Mouse (Mus musculus) kidney, postnatal 0 days (tissue): ENCODE measurements around the gene Txndc2. TPM values are rescaled to one million over a fixed set of nuclear protein-coding genes. Genes with fewer than 3 reads are reported as not detected.

Experiments used
- ATAC-seq: fragments of 200-750 bp; cut with Nextera tagmentation; replicated peaks from 2 replicates; pipeline ENCODE4 v1.8.0; 2017; ENCODE audit warnings: low read depth, moderate number of reproducible peaks, moderate TSS enrichment, moderate library complexity; ENCODE audit not compliant: low FRiP score
- DNase-seq: peaks from one replicate; pipeline ENCODE4 v3.0.0-alpha.2; 2016; ENCODE audit warnings: low spot score
- H3K27ac ChIP-seq: fragments of 300-500 bp; sonication (generic); 2 replicates; pipeline ENCODE4 v1.5.1; 2014; ENCODE audit warnings: mild to moderate bottlenecking
- H3K27me3 ChIP-seq: fragments of 300-500 bp; sonication (generic); 2 replicates; pipeline ENCODE4 v1.6.1; 2014; ENCODE audit warnings: low read length, mixed read lengths; ENCODE audit not compliant: insufficient read depth
- H3K36me3 ChIP-seq: fragments of 300-500 bp; sonication (generic); 2 replicates; pipeline ENCODE4 v1.6.1; 2014; ENCODE audit warnings: low read length, mixed read lengths; ENCODE audit not compliant: insufficient read depth
- H3K4me1 ChIP-seq: fragments of 300-500 bp; sonication (generic); replicated peaks from 2 replicates; pipeline ENCODE4 v1.6.1; 2014; ENCODE audit warnings: antibody characterized with exemption, low read length, mixed read lengths; ENCODE audit not compliant: insufficient read depth
- H3K4me2 ChIP-seq: fragments of 300-500 bp; sonication (generic); 2 replicates; pipeline ENCODE4 v1.6.1; 2014; ENCODE audit warnings: mild to moderate bottlenecking, low read length, moderate library complexity, mixed read lengths
- H3K4me3 ChIP-seq: fragments of 300-500 bp; sonication (generic); replicated peaks from 2 replicates; pipeline ENCODE4 v1.5.1; 2014; ENCODE audit warnings: low read depth, low read length
- H3K9ac ChIP-seq: fragments of 300-500 bp; sonication (generic); 2 replicates; pipeline ENCODE4 v1.6.1; 2014; ENCODE audit warnings: low read depth, low read length
- H3K9me3 ChIP-seq: fragments of 300-500 bp; sonication (generic); replicated peaks from 2 replicates; pipeline ENCODE4 v1.6.1; 2016; ENCODE audit warnings: low read length, inconsistent platforms, mixed read lengths
- CTCF ChIP-seq: IDR thresholded peaks from 2 replicates; pipeline ENCODE4 v1.5.1; 2016; ENCODE audit warnings: antibody characterized with exemption, low read depth, mild to moderate bottlenecking, moderate library complexity
- WGBS: fragments of 180-500 bp; shearing (Covaris S2); extraction: QIAGEN DNeasy Blood & Tissue Kit; methylation state at CpG from one replicate; pipeline ENCODE4 v1.1.7; 2014; 5-methylcytosine and 5-hydroxymethylcytosine counted together
- polyA plus RNA-seq: library from polyadenylated mRNA; unstranded; fragments of >200 nt; fragmentation: Nextera tagmentation; extraction: Ambion mirVana; gene quantifications from 2 replicates; pipeline ENCODE4 v1.2.1, GENCODE M21; 2015

Txndc2 gene
- polyA plus RNA-seq, 1 experiment from 2014 or later = not detected

- no peaks in the 10 kb centered on the region for H3K9me3 ChIP-seq
- peak overlapping the region; percentile 81 for H3K4me2 ChIP-seq
- H3K9ac ChIP-seq = peak overlapping the region; percentile 98
- H3K4me3 ChIP-seq = peak overlapping the region; percentile 92
- ATAC-seq (peak; percentile 30), DNase-seq (peak; percentile 29)
- no peaks in the 10 kb centered on the region for H3K36me3 ChIP-seq
- H3K27ac ChIP-seq = peak overlapping the region; percentile 98
- no peak for TF ChIP-seq CTCF
- H3K27me3 ChIP-seq = no peaks in the 10 kb centered on the region
- peaks cover 18% of the 10 kb centered on the region; the same call in 1 of the 2 replicates for H3K4me1 ChIP-seq
- WGBS = under 1% methylated on average over 64 of the region's 91 CpGs
These were observed 29.4 kb downstream of the Txndc2 start for GRCm38 (mm10) chr17:65612391-65613141.

DNA sequence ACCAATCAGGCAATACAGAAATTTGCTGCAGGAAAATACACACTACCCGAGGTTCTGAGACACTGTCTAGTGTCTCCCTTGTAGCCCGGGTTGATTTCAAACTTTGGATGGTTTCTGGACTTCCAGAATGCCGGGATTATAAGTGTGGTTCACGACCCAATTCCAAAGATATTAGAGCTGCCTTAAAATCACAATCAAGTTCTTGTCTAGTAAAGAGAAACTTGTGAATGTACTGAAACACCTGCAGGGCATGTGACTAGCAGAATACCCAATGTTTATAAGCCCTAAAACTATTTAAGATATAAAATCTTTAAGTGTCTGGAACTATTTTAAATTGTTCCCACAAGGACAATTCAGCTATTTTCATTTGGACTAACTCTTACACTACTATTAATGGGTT is 30.2 kb downstream of the Txndc2 start:
- no peak overlapping the region for H3K27ac ChIP-seq
- no peaks in the 10 kb centered on the region for H3K9me3 ChIP-seq
- no peak for TF ChIP-seq CTCF
- peak overlapping the region; percentile 92 for H3K4me3 ChIP-seq
- H3K4me2 ChIP-seq = peak overlapping the region; percentile 81
- 4% methylated on average over 4 of the region's 4 CpGs for WGBS
- no peaks in the 10 kb centered on the region for H3K36me3 ChIP-seq
- H3K9ac ChIP-seq = peak overlapping the region; percentile 98; the same call in 1 of the 2 replicates
- H3K4me1 ChIP-seq = peaks cover 22% of the 10 kb centered on the region; the same call in 1 of the 2 replicates
- DNase-seq (no peak), ATAC-seq (no peak)
- H3K27me3 ChIP-seq = no peaks in the 10 kb centered on the region

GRCm38 (mm10) chr17:65608743-65609142 is 33.2 kb downstream of the Txndc2 start:
- Histone ChIP-seq H3K27me3 (no peaks in the 10 kb centered on the region), H3K9ac (no peak overlapping the region), H3K4me1 (peaks cover 22% of the 10 kb centered on the region; the same call in 1 of the 2 replicates), H3K9me3 (no peaks in the 10 kb centered on the region), H3K36me3 (no peaks in the 10 kb centered on the region), H3K4me3 (no peak overlapping the region), H3K4me2 (no peak overlapping the region), H3K27ac (no peak overlapping the region)
- no peak for TF ChIP-seq CTCF
- ATAC-seq = no peak
- no peak for DNase-seq
- 76% methylated on average over 5 of the region's 5 CpGs for WGBS

DNA sequence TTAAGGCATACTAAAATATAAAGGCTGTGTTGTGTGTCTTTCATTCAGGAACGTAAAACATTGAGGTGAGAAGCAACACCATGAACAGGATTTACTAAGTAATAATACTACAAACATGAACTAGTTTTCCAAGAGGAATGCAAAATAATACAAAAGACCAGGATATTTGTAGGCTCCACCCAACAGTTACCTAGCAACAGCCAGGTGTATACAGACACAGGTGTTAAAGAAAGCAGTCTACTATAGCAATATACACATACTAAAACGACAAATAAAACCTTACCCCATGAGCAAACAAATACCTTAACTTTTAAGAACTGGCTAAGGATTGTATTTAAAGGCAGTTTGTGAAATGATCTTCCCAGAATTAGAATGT is 33.7 kb downstream of the Txndc2 start:
- H3K27me3 ChIP-seq = no peaks in the 10 kb centered on the region
- TF ChIP-seq CTCF = no peak
- ATAC-seq (no peak), DNase-seq (no peak)
- H3K9me3 ChIP-seq = no peaks in the 10 kb centered on the region
- no peak overlapping the region for H3K27ac ChIP-seq
- H3K9ac ChIP-seq = no peak overlapping the region
- WGBS = 78% methylated on average over 2 of the region's 2 CpGs
- H3K4me1 ChIP-seq = peaks cover 22% of the 10 kb centered on the region; the same call in 1 of the 2 replicates
- H3K4me2 ChIP-seq = no peak overlapping the region
- H3K36me3 ChIP-seq = no peaks in the 10 kb centered on the region
- no peak overlapping the region for H3K4me3 ChIP-seq

GRCm38 (mm10) chr17:65607574-65608311 is 34.2 kb downstream of the Txndc2 start:
- peak; percentile 32 for DNase-seq
- Histone ChIP-seq H3K4me2 (no peak overlapping the region), H3K9ac (no peak overlapping the region), H3K27me3 (no peaks in the 10 kb centered on the region), H3K27ac (no peak overlapping the region), H3K4me1 (peaks cover 22% of the 10 kb centered on the region; the same call in 1 of the 2 replicates), H3K9me3 (no peaks in the 10 kb centered on the region), H3K36me3 (no peaks in the 10 kb centered on the region), H3K4me3 (no peak overlapping the region)
- no peak for TF ChIP-seq CTCF
- 45% methylated on average over 7 of the region's 7 CpGs for WGBS
- ATAC-seq = no peak

GRCm38 (mm10) chr17:65606014-65606413 is 36.0 kb downstream of the Txndc2 start:
- Histone ChIP-seq H3K4me3 (no peak overlapping the region), H3K9ac (no peak overlapping the region), H3K4me2 (no peak overlapping the region), H3K4me1 (peaks cover 19% of the 10 kb centered on the region; the same call in 1 of the 2 replicates), H3K27me3 (no peaks in the 10 kb centered on the region), H3K27ac (no peak overlapping the region), H3K36me3 (no peaks in the 10 kb centered on the region), H3K9me3 (no peaks in the 10 kb centered on the region)
- 82% methylated on average over 4 of the region's 4 CpGs for WGBS
- DNase-seq (no peak), ATAC-seq (no peak)
- no peak for TF ChIP-seq CTCF
